Mouse (Mus musculus): Measurements from ENCODE around the gene 2810004N23Rik.

- TF ChIP-seq CTCF (IDR thresholded peaks at IDR 0.05) (peak; percentile 29; the same call in 1 of the 2 replicates), EP300 (IDR thresholded peaks at IDR 0.05) (no peak)
Measured at GRCm38 (mm10) chr8:124863163-124863677, 300 bp upstream of the 2810004N23Rik start.

Measured in lung, postnatal 0 days (tissue).